Mouse (Mus musculus): Measurements from ENCODE around the gene Tnks1bp1. TPM values are rescaled to one million over a fixed set of nuclear protein-coding genes. Genes with fewer than 3 reads are reported as not detected.

The Tnks1bp1 gene
- polyA plus RNA-seq, 2 experiments, result 17.0 to 85.9 TPM

DNA sequence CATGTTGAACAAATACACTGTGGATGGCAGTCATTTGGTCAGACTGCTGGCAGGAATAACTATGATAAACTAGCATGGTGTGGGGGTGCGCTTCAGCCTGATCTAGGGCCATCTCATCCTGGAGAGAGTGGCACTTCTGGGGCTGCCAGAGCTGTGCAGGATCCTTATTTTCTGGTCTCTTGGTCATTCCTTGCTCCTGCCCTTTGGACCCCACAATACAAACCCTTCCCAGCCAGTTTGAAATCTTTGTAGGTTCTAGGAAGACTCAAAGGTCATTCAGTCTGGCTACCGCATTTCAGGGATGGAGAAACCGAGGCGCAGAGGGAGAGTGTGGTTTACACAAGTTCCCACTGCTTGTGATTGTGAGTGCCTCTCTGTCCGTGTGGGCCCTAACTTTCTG lies 19.1 kb downstream of the Tnks1bp1 start:
- DNase-seq (ENCODE audit: low spot score) (no peak), ATAC-seq (ENCODE audit: low FRiP score, low read depth) (no peak)
- Histone ChIP-seq H3K36me3 (ENCODE audit: control insufficient read depth, insufficient read depth, low read length) (peaks cover 50% of the 10 kb centered on the region), H3K9me3 (ENCODE audit: control insufficient read depth, low read length) (no peaks in the 10 kb centered on the region), H3K4me2 (replicated peaks; ENCODE audit: low read depth, low read length, severe bottlenecking) (no peak overlapping the region), H3K4me3 (replicated peaks; ENCODE audit: low read length) (no peak overlapping the region), H3K27ac (replicated peaks; ENCODE audit: low read depth, low read length) (no peak overlapping the region), H3K4me1 (ENCODE audit: control insufficient read depth, insufficient read depth, low read length) (peaks cover 8% of the 10 kb centered on the region), H3K9ac (ENCODE audit: low read depth, low read length, severe bottlenecking) (no peak overlapping the region), H3K27me3 (ENCODE audit: control insufficient read depth, insufficient read depth, low read length) (no peaks in the 10 kb centered on the region)
- WGBS, result 93% methylated on average over 5 of the region's 5 CpGs
- TF ChIP-seq POLR2A (IDR thresholded peaks at IDR 0.05; ENCODE audit: borderline replicate concordance, extremely low read depth, insufficient read depth, insufficient read length), result no peak

DNA sequence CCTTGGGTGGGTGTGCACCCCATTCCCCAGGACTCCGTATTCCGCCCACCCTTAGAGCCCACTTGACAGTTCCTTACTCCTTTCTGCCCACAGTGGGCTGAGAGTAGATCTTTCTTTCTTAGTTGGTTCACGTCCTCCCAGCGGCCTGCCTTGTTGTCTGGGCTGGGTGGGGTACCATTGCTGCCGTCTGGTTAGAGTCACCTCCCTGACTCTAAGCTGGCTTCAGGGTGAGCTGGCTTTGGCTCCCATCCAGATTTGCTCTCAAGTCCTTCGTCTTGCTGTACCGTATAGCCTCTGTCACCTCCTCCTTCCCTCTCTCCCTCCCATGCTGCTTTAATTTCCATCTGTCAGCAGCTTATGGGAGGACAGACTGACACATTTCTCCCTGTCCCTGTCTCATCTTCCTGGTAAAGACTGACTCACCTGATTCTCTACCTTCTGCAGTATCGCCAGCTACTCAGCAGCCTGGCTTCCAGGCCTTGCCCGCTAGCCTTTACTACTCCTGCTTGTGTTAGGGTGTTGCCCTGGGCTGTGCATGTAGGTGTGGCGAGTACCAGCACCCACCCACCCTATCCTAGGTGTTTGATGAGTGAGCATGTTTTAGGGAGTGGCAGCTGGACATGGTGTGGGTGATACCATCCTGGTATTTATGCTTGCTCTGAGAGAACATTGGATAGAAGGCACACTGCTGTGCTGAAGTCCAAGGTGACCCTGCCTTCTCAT lies 20.2 kb downstream of the Tnks1bp1 start:
- H3K4me3 ChIP-seq (replicated peaks; ENCODE audit: low read length), result no peak overlapping the region
- no peaks in the 10 kb centered on the region for H3K9me3 ChIP-seq (ENCODE audit: control insufficient read depth, low read length)
- H3K36me3 ChIP-seq (ENCODE audit: control insufficient read depth, insufficient read depth, low read length), result peaks cover 50% of the 10 kb centered on the region
- no peaks in the 10 kb centered on the region for H3K27me3 ChIP-seq (ENCODE audit: control insufficient read depth, insufficient read depth, low read length)
- peaks cover 8% of the 10 kb centered on the region for H3K4me1 ChIP-seq (ENCODE audit: control insufficient read depth, insufficient read depth, low read length)
- ATAC-seq (ENCODE audit: low FRiP score, low read depth), result no peak
- 0 out of 2 replicates have a peak overlapping the region, but pooled peaks have one; percentile 7 for H3K9ac ChIP-seq (ENCODE audit: low read depth, low read length, severe bottlenecking)
- no peak for TF ChIP-seq POLR2A (IDR thresholded peaks at IDR 0.05; ENCODE audit: borderline replicate concordance, extremely low read depth, insufficient read depth, insufficient read length)
- 70% methylated on average over 10 of the region's 10 CpGs for WGBS
- no peak overlapping the region for H3K4me2 ChIP-seq (replicated peaks; ENCODE audit: low read depth, low read length, severe bottlenecking)
- DNase-seq (ENCODE audit: low spot score), result no peak
- no peak overlapping the region for H3K27ac ChIP-seq (replicated peaks; ENCODE audit: low read depth, low read length)

DNA sequence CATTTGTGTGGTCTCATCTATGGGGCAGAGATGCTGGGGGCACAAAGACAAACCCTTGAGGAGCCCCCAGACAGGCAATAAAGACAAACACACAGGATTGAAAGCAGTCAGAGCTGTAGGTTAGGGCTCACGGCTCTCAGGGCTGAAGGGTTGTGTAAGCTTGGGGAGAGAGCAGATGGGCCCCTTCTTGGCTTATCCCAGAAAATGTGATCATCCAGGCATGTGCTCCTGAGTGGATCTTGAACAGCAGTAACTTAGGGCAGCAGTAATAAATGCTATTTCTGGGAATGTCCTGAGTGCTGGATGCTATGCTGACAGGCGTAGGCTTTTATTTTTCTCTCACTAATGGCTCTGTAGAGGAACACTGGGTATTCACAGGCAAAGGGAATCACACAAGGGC lies 20.8 kb downstream of the Tnks1bp1 start:
- 76% methylated on average over 2 of the region's 2 CpGs for WGBS
- no peak for ATAC-seq (ENCODE audit: low FRiP score, low read depth)
- Histone ChIP-seq H3K36me3 (ENCODE audit: control insufficient read depth, insufficient read depth, low read length) (peaks cover 50% of the 10 kb centered on the region), H3K27ac (replicated peaks; ENCODE audit: low read depth, low read length) (no peak overlapping the region), H3K27me3 (ENCODE audit: control insufficient read depth, insufficient read depth, low read length) (no peaks in the 10 kb centered on the region), H3K4me3 (replicated peaks; ENCODE audit: low read length) (no peak overlapping the region), H3K4me1 (ENCODE audit: control insufficient read depth, insufficient read depth, low read length) (peaks cover 8% of the 10 kb centered on the region), H3K9me3 (ENCODE audit: control insufficient read depth, low read length) (no peaks in the 10 kb centered on the region), H3K4me2 (replicated peaks; ENCODE audit: low read depth, low read length, severe bottlenecking) (no peak overlapping the region), H3K9ac (ENCODE audit: low read depth, low read length, severe bottlenecking) (no peak overlapping the region)
- no peak for DNase-seq (ENCODE audit: low spot score)
- TF ChIP-seq POLR2A (IDR thresholded peaks at IDR 0.05; ENCODE audit: borderline replicate concordance, extremely low read depth, insufficient read depth, insufficient read length), result no peak

DNA sequence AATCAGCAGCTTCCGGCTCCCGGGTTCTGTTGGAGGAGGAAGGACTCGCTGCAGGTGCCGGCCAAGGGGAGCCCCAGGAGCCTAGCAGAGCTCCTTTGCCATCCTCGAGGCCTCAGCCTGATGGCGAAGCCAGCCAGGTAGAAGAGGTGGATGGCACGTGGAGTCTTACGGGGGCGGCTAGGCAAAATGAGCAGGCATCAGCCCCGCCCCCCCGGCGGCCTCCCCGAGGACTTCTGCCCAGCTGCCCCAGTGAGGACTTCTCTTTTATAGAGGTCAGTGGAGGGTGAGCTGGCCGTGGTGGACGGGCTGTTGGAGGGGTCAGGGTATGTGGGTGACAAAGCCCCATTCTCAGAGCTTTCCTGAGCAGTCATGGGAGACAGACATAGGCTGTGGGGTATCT lies 22.3 kb downstream of the Tnks1bp1 start:
- H3K36me3 ChIP-seq (ENCODE audit: control insufficient read depth, insufficient read depth, low read length), result peaks cover 48% of the 10 kb centered on the region
- no peaks in the 10 kb centered on the region for H3K27me3 ChIP-seq (ENCODE audit: control insufficient read depth, insufficient read depth, low read length)
- no peak for DNase-seq (ENCODE audit: low spot score)
- no peaks in the 10 kb centered on the region for H3K9me3 ChIP-seq (ENCODE audit: control insufficient read depth, low read length)
- no peak overlapping the region for H3K4me3 ChIP-seq (replicated peaks; ENCODE audit: low read length)
- ATAC-seq (ENCODE audit: low FRiP score, low read depth), result no peak
- H3K4me2 ChIP-seq (replicated peaks; ENCODE audit: low read depth, low read length, severe bottlenecking), result no peak overlapping the region
- H3K9ac ChIP-seq (ENCODE audit: low read depth, low read length, severe bottlenecking), result no peak overlapping the region
- 66% methylated on average over 15 of the region's 15 CpGs for WGBS
- no peak for TF ChIP-seq POLR2A (IDR thresholded peaks at IDR 0.05; ENCODE audit: borderline replicate concordance, extremely low read depth, insufficient read depth, insufficient read length)
- peaks cover 8% of the 10 kb centered on the region for H3K4me1 ChIP-seq (ENCODE audit: control insufficient read depth, insufficient read depth, low read length)
- peak overlapping the region; percentile 48; the same call in 1 of the 2 replicates for H3K27ac ChIP-seq (replicated peaks; ENCODE audit: low read depth, low read length)

DNA sequence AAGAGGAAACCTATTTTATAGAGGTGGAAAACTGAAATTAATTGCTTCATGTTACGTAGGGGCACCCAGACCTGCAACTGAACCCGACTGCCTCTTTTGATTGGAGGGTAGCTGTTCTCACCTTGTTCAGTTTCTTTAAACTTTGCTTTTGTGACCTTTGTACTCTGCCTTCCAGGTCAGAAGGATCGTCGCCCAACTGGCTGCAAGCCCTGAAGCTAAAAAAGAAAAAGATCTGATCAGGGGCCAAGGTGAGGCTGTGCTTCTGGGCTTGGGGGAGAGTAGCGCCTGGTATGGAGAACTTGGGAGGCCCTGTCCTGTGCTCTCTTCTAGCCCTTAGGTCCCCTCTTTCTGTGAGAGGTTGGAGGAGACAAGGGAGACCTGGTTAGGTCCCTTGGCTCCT lies 24.1 kb downstream of the Tnks1bp1 start:
- Histone ChIP-seq H3K4me1 (ENCODE audit: control insufficient read depth, insufficient read depth, low read length) (peaks cover 8% of the 10 kb centered on the region), H3K9me3 (ENCODE audit: control insufficient read depth, low read length) (no peaks in the 10 kb centered on the region), H3K27ac (replicated peaks; ENCODE audit: low read depth, low read length) (no peak overlapping the region), H3K4me2 (replicated peaks; ENCODE audit: low read depth, low read length, severe bottlenecking) (no peak overlapping the region), H3K4me3 (replicated peaks; ENCODE audit: low read length) (no peak overlapping the region), H3K9ac (ENCODE audit: low read depth, low read length, severe bottlenecking) (no peak overlapping the region), H3K27me3 (ENCODE audit: control insufficient read depth, insufficient read depth, low read length) (no peaks in the 10 kb centered on the region), H3K36me3 (ENCODE audit: control insufficient read depth, insufficient read depth, low read length) (peaks cover 48% of the 10 kb centered on the region)
- WGBS, result 84% methylated on average over 5 of the region's 5 CpGs
- TF ChIP-seq POLR2A (IDR thresholded peaks at IDR 0.05; ENCODE audit: borderline replicate concordance, extremely low read depth, insufficient read depth, insufficient read length), result no peak
- DNase-seq (ENCODE audit: low spot score) (no peak), ATAC-seq (ENCODE audit: low FRiP score, low read depth) (no peak)

Measured in limb, embryonic 14.5 days (tissue).